ENCODE assay signal across 8 mouse cellular contexts in the genomic region with DNA sequence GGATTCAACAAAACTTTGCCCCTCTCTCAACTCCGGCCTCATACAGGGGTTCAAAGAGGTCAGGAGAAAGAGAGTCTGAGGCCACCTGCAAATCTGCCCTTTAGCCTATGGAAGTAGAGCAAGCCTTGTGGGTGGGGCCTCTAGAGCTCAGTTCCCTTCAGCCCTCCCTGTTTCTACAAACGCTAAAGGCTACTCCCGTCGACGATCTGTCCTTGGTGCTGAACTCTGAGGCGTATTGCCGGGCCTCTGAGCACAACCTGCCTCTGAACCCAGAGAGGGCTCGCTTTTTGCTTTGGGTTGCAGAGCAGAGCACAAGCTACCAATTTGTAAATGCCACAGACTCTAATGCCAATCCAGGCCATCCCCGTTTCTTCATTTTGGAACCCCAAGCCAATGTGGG. TPM values are rescaled to one million over a fixed set of nuclear protein-coding genes. Genes with fewer than 3 reads are reported as not detected.
DNase-seq lines count a peak whose midpoint lies in the region; ATAC-seq and TF ChIP-seq lines count a peak whose summit lies in the region.

No protein-coding gene starts in this region.

- peaks cover 100% of the 10 kb centered on the region for H3K27me3 ChIP-seq in liver, embryonic 12.5 days (replicated peaks)
- peaks cover 54% of the 10 kb centered on the region for H3K27me3 ChIP-seq in hindbrain, embryonic 12.5 days
- peaks cover 76% of the 10 kb centered on the region for H3K27me3 ChIP-seq in myocyte (ENCODE audit: control insufficient read depth, insufficient read depth, insufficient read length)

- no peak overlapping the region for H3K27ac ChIP-seq in liver, embryonic 12.5 days
- no peak overlapping the region for H3K27ac ChIP-seq in hindbrain, embryonic 12.5 days

- no peak overlapping the region for H3ac ChIP-seq in myocyte (ENCODE audit: control insufficient read depth, insufficient read length)

- TF ChIP-seq POLR2A in myocyte (IDR thresholded peaks at IDR 0.05; ENCODE audit: insufficient read length, low read depth) = no peak

- no peak overlapping the region for H3K9ac ChIP-seq in liver, embryonic 12.5 days
- H3K9ac ChIP-seq in hindbrain, embryonic 12.5 days = 0 out of 2 replicates have a peak overlapping the region, but pooled peaks have one; percentile 88

- no peak overlapping the region for H3K4me3 ChIP-seq in liver, embryonic 12.5 days
- 0 out of 2 replicates have a peak overlapping the region, but pooled peaks have one; percentile 65 for H3K4me3 ChIP-seq in hindbrain, embryonic 12.5 days
- H3K4me3 ChIP-seq in myocyte = no peak overlapping the region

- H3K36me3 ChIP-seq in liver, embryonic 12.5 days = no peaks in the 10 kb centered on the region
- H3K36me3 ChIP-seq in hindbrain, embryonic 12.5 days = peaks cover 40% of the 10 kb centered on the region
- no peaks in the 10 kb centered on the region for H3K36me3 ChIP-seq in myocyte (ENCODE audit: control insufficient read depth, insufficient read depth)

- ATAC-seq in liver, embryonic 12.5 days = no peak
- ATAC-seq in hindbrain, embryonic 12.5 days (ENCODE audit: low FRiP score) = no peak

- WGBS in liver, embryonic 12.5 days (ENCODE audit: insufficient replicate concordance) = 8% methylated on average over 9 of the region's 9 CpGs
- 8% methylated on average over 9 of the region's 9 CpGs for WGBS in hindbrain, embryonic 12.5 days

- H3K4me2 ChIP-seq in liver, embryonic 12.5 days = no peak overlapping the region
- H3K4me2 ChIP-seq in hindbrain, embryonic 12.5 days (replicated peaks) = peak overlapping the region; percentile 81
- no peak overlapping the region for H3K4me2 ChIP-seq in myocyte (ENCODE audit: low read depth)

- peak; percentile 45 for DNase-seq in liver
- DNase-seq in adrenal gland, postnatal 25 days = peak; percentile 53
- no peak for DNase-seq in left cerebral cortex, postnatal 25 days (ENCODE audit: low spot score in 2 of 2)
- no peak for DNase-seq in frontal cortex, postnatal 10 days (ENCODE audit: low spot score in 2 of 2)
- no peak for DNase-seq in urinary bladder, adult 2 months (ENCODE audit: low spot score)

- no peaks in the 10 kb centered on the region for H3K9me3 ChIP-seq in liver, embryonic 12.5 days (replicated peaks)
- no peaks in the 10 kb centered on the region for H3K9me3 ChIP-seq in hindbrain, embryonic 12.5 days (replicated peaks)

- H3K79me2 ChIP-seq in myocyte (ENCODE audit: control insufficient read depth, insufficient read depth) = no peaks in the 10 kb centered on the region

- H3K4me1 ChIP-seq in liver, embryonic 12.5 days = 0 out of 2 replicates have a peak, but pooled peaks cover 4% of the 10 kb centered on the region
- peaks cover 30% of the 10 kb centered on the region for H3K4me1 ChIP-seq in hindbrain, embryonic 12.5 days

- intact Hi-C loops in left cerebral cortex, postnatal 25 days (cut with DNase I) = loop anchor here (2.0 kb wide), 1 partner anchor 19 kb away; no protein-coding TSS in a partner anchor

TF ChIP-seq in myocyte, 11 proteins besides CTCF, POLR2A, EP300 and RAD21:
- TF ChIP-seq USF1 (IDR thresholded peaks at IDR 0.05; ENCODE audit: low read depth) (no peak), REST (IDR thresholded peaks at IDR 0.05; ENCODE audit: insufficient read depth, insufficient read length) (peak; percentile 3), MYOD1 (IDR thresholded peaks at IDR 0.05; ENCODE audit: control insufficient read depth in 1 of 3, insufficient read length in 2 of 3, low read depth in 2 of 3) (no peak)

RNA-seq across cellular contexts. Expression of a gene that starts 3.1 kb away (rescaled TPM):
- polyA plus RNA-seq in liver, embryonic 12.5 days (2016; fragmentation: Nextera tagmentation; extraction: Ambion mirVana) = not detected in 2 replicates
- 0.29 and 0.30 TPM in 2 replicates for total RNA-seq in adrenal gland, postnatal 25 days (2021)
- 92.0 and 107 TPM in 2 replicates for polyA plus RNA-seq in hindbrain, embryonic 12.5 days (2016; fragmentation: Nextera tagmentation; extraction: Ambion mirVana)
- not detected for polyA plus RNA-seq in myocyte (2012; fragmentation: generic; extraction: Trizol)
- 100 to 1,000 TPM; 219 to 220 TPM for total RNA-seq in left cerebral cortex, postnatal 25 days (2021)
- 0.12 and 0.18 TPM in 2 replicates for polyA plus RNA-seq in urinary bladder, adult 2 months (2012; rRNA removed)

RNA-seq across cellular contexts. Expression of a gene that starts 13.5 kb away (rescaled TPM):
- 30.9 and 33.0 TPM in 2 replicates for polyA plus RNA-seq in liver, embryonic 12.5 days (2016; fragmentation: Nextera tagmentation; extraction: Ambion mirVana)
- total RNA-seq in adrenal gland, postnatal 25 days (2021) = 21.1 and 21.3 TPM in 2 replicates
- 24.7 and 27.2 TPM in 2 replicates for polyA plus RNA-seq in hindbrain, embryonic 12.5 days (2016; fragmentation: Nextera tagmentation; extraction: Ambion mirVana)
- polyA plus RNA-seq in myocyte (2012; fragmentation: generic; extraction: Trizol) = 41.3 TPM
- total RNA-seq in left cerebral cortex, postnatal 25 days (2021) = 10 to 100 TPM; 21.7 to 21.9 TPM
- 18.0 and 25.1 TPM in 2 replicates for polyA plus RNA-seq in urinary bladder, adult 2 months (2012; rRNA removed)

RNA-seq across cellular contexts. Expression of a gene that starts 21.3 kb away (rescaled TPM):
- polyA plus RNA-seq in liver, embryonic 12.5 days (2016; fragmentation: Nextera tagmentation; extraction: Ambion mirVana) = 9.6 and 9.8 TPM in 2 replicates
- 14.6 and 17.6 TPM in 2 replicates for total RNA-seq in adrenal gland, postnatal 25 days (2021)
- 17.0 and 21.0 TPM in 2 replicates for polyA plus RNA-seq in hindbrain, embryonic 12.5 days (2016; fragmentation: Nextera tagmentation; extraction: Ambion mirVana)
- 11.2 TPM for polyA plus RNA-seq in myocyte (2012; fragmentation: generic; extraction: Trizol)
- total RNA-seq in left cerebral cortex, postnatal 25 days (2021) = 10 to 100 TPM; 10.2 to 12.4 TPM
- 14.8 and 17.3 TPM in 2 replicates for polyA plus RNA-seq in urinary bladder, adult 2 months (2012; rRNA removed)

RNA-seq across cellular contexts. Expression of a gene that starts 21.7 kb away (rescaled TPM):
- 25.1 and 28.8 TPM in 2 replicates for polyA plus RNA-seq in liver, embryonic 12.5 days (2016; fragmentation: Nextera tagmentation; extraction: Ambion mirVana)
- total RNA-seq in adrenal gland, postnatal 25 days (2021) = 70.3 and 71.8 TPM in 2 replicates
- polyA plus RNA-seq in hindbrain, embryonic 12.5 days (2016; fragmentation: Nextera tagmentation; extraction: Ambion mirVana) = 38.2 and 42.1 TPM in 2 replicates
- polyA plus RNA-seq in myocyte (2012; fragmentation: generic; extraction: Trizol) = 53.0 TPM
- total RNA-seq in left cerebral cortex, postnatal 25 days (2021) = 10 to 100 TPM; 46.8 to 51.0 TPM
- 73.8 and 74.1 TPM in 2 replicates for polyA plus RNA-seq in urinary bladder, adult 2 months (2012; rRNA removed)

RNA-seq across cellular contexts. Expression of a gene that starts 21.9 kb away (rescaled TPM):
- polyA plus RNA-seq in liver, embryonic 12.5 days (2016; fragmentation: Nextera tagmentation; extraction: Ambion mirVana) = 0.23 and 0.36 TPM in 2 replicates
- 0.79 TPM in 1 of 2 replicates, not detected in the other for total RNA-seq in adrenal gland, postnatal 25 days (2021)
- polyA plus RNA-seq in hindbrain, embryonic 12.5 days (2016; fragmentation: Nextera tagmentation; extraction: Ambion mirVana) = 0.32 and 0.70 TPM in 2 replicates
- polyA plus RNA-seq in myocyte (2012; fragmentation: generic; extraction: Trizol) = 0.85 TPM
- under 1 TPM in 1 of 2 experiments, not detected in 1; 0.57 TPM for total RNA-seq in left cerebral cortex, postnatal 25 days (2021)
- polyA plus RNA-seq in urinary bladder, adult 2 months (2012; rRNA removed) = 0.29 and 0.35 TPM in 2 replicates

Comparison
In these comparisons a context has a peak if more than half of its experiments do, and no peak if none do; other contexts are left out.
1. DNase-seq: peak in liver (single experiment) and adrenal gland, postnatal 25 days (single experiment); none in left cerebral cortex, postnatal 25 days (0 of 2), frontal cortex, postnatal 10 days (0 of 2) and urinary bladder, adult 2 months (single experiment).
2. RNA of a gene that starts 3.1 kb away (polyA plus RNA-seq): 92.0 to 107 TPM in hindbrain, embryonic 12.5 days; 0.12 to 0.18 TPM in urinary bladder, adult 2 months, not detected in liver, embryonic 12.5 days and not detected in myocyte (single experiment); every median in the first group is over 10 times any median in the second.